Mouse (Mus musculus) liver, adult 2 months (tissue): Measurements from ENCODE around the gene Csrp1. TPM values are rescaled to one million over a fixed set of nuclear protein-coding genes. Genes with fewer than 3 reads are reported as not detected.

Experiments
- DNase-seq: peaks from one replicate; pipeline ENCODE4 v3.0.0-alpha.2; 2011; ENCODE audit warnings: low read depth, low spot score; ENCODE audit errors: extremely low read depth
- H3K27ac ChIP-seq: fragments of 200-500 bp; replicated peaks from 2 replicates; pipeline ENCODE4 v1.5.1; 2012; ENCODE audit warnings: low read depth, mild to moderate bottlenecking, control low read depth, inconsistent platforms, low read length; ENCODE audit not compliant: insufficient read depth
- H3K27me3 ChIP-seq: fragments of 200-500 bp; 2 replicates; pipeline ENCODE4 v1.6.1; 2012; ENCODE audit warnings: mild to moderate bottlenecking, moderate library complexity, low read length, inconsistent platforms; ENCODE audit not compliant: control insufficient read depth, insufficient read depth
- H3K36me3 ChIP-seq: fragments of 200-500 bp; 2 replicates; pipeline ENCODE4 v1.6.1; 2012; ENCODE audit warnings: low read length, inconsistent platforms; ENCODE audit not compliant: control insufficient read depth, insufficient read depth
- H3K4me1 ChIP-seq: fragments of 200-500 bp; 2 replicates; pipeline ENCODE4 v1.6.1; 2011; ENCODE audit warnings: low read length; ENCODE audit not compliant: control insufficient read depth, insufficient read depth
- H3K4me3 ChIP-seq: fragments of 200-500 bp; 2 replicates; pipeline ENCODE4 v1.5.1; 2011; ENCODE audit warnings: low read depth, mild to moderate bottlenecking, control low read depth, low read length, moderate library complexity; ENCODE audit not compliant: insufficient read depth
- H3K79me2 ChIP-seq: fragments of 200-500 bp; 2 replicates; pipeline ENCODE4 v1.6.1; 2012; ENCODE audit warnings: inconsistent platforms, mild to moderate bottlenecking, low read length, moderate library complexity; ENCODE audit not compliant: control insufficient read depth, insufficient read depth
- H3K9ac ChIP-seq: fragments of 200-500 bp; 2 replicates; pipeline ENCODE4 v1.6.1; 2012; ENCODE audit warnings: low read depth, mild to moderate bottlenecking, control low read depth, inconsistent platforms, low read length
- CTCF ChIP-seq: fragments of 200-500 bp; IDR thresholded peaks from 2 replicates; pipeline ENCODE4 v1.5.1; 2011; ENCODE audit warnings: low read depth, low read length, control low read depth
- POLR2A ChIP-seq: fragments of 200-500 bp; IDR thresholded peaks from 2 replicates; pipeline ENCODE4 v1.6.1; 2011; ENCODE audit warnings: low read length, control low read depth; ENCODE audit not compliant: insufficient read depth; ENCODE audit errors: extremely low read depth
- WGBS: fragments of 180-500 bp; shearing (Covaris S2); methylation state at CpG from one replicate; pipeline ENCODE4 v1.1.7; 2018; 5-methylcytosine and 5-hydroxymethylcytosine counted together
- polyA plus RNA-seq: library from polyadenylated mRNA; depleted of rRNA; stranded (reverse); fragments of >200 nt; gene quantifications from 2 replicates; pipeline ENCODE4 v1.2.3, GENCODE M21; 2012
- total RNA-seq: library from RNA; depleted of rRNA; stranded (reverse); fragments of >200 nt; gene quantifications from 2 replicates; pipeline ENCODE4 v1.2.3, GENCODE M21; 2014

Gene Csrp1
- total and polyA plus RNA-seq, 2 experiments, result 11.9 to 13.7 TPM

GRCm38 (mm10) chr1:135724134-135724533 is 4.3 kb downstream of the Csrp1 start:
- Histone ChIP-seq H3K27ac (no peak overlapping the region), H3K9ac (no peak overlapping the region), H3K4me1 (no peaks in the 10 kb centered on the region), H3K79me2 (no peaks in the 10 kb centered on the region), H3K4me3 (no peak overlapping the region), H3K36me3 (no peaks in the 10 kb centered on the region), H3K27me3 (no peaks in the 10 kb centered on the region)
- no peak for TF ChIP-seq POLR2A
- TF ChIP-seq CTCF, result no peak
- no peak for DNase-seq
- WGBS, result 84% methylated on average over 4 of the region's 4 CpGs

GRCm38 (mm10) chr1:135725324-135725723 is 5.5 kb downstream of the Csrp1 start:
- no peaks in the 10 kb centered on the region for H3K79me2 ChIP-seq
- H3K4me3 ChIP-seq, result no peak overlapping the region
- H3K36me3 ChIP-seq, result no peaks in the 10 kb centered on the region
- DNase-seq, result no peak
- no peaks in the 10 kb centered on the region for H3K4me1 ChIP-seq
- no peak for TF ChIP-seq CTCF
- TF ChIP-seq POLR2A, result no peak
- H3K9ac ChIP-seq, result no peak overlapping the region
- WGBS, result 92% methylated on average over 6 of the region's 6 CpGs
- no peak overlapping the region for H3K27ac ChIP-seq
- no peaks in the 10 kb centered on the region for H3K27me3 ChIP-seq

GRCm38 (mm10) chr1:135725936-135726335 is 6.1 kb downstream of the Csrp1 start:
- Histone ChIP-seq H3K27me3 (no peaks in the 10 kb centered on the region), H3K4me1 (no peaks in the 10 kb centered on the region), H3K27ac (no peak overlapping the region), H3K36me3 (no peaks in the 10 kb centered on the region), H3K79me2 (no peaks in the 10 kb centered on the region), H3K9ac (no peak overlapping the region), H3K4me3 (no peak overlapping the region)
- no peak for TF ChIP-seq CTCF
- no peak for TF ChIP-seq POLR2A
- WGBS, result 69% methylated on average over 7 of the region's 7 CpGs
- peak; percentile 42 for DNase-seq

GRCm38 (mm10) chr1:135728631-135729366 is 8.9 kb downstream of the Csrp1 start:
- no peaks in the 10 kb centered on the region for H3K27me3 ChIP-seq
- H3K79me2 ChIP-seq, result no peaks in the 10 kb centered on the region
- WGBS, result 4% methylated on average over 35 of the region's 35 CpGs
- H3K27ac ChIP-seq, result peak overlapping the region; percentile 75
- TF ChIP-seq POLR2A, result peak; percentile 66; the same call in 1 of the 2 replicates
- no peak for TF ChIP-seq CTCF
- peak overlapping the region; percentile 81 for H3K9ac ChIP-seq
- no peaks in the 10 kb centered on the region for H3K36me3 ChIP-seq
- DNase-seq, result peak; percentile 31
- H3K4me1 ChIP-seq, result peaks cover 5% of the 10 kb centered on the region; the same call in 1 of the 2 replicates
- peak overlapping the region; percentile 79 for H3K4me3 ChIP-seq

GRCm38 (mm10) chr1:135729367-135729713 is 9.5 kb downstream of the Csrp1 start:
- H3K4me1 ChIP-seq, result peaks cover 6% of the 10 kb centered on the region; the same call in 1 of the 2 replicates
- no peak for DNase-seq
- H3K9ac ChIP-seq, result peak overlapping the region; percentile 81
- H3K27ac ChIP-seq, result peak overlapping the region; percentile 64
- TF ChIP-seq POLR2A (no peak), CTCF (no peak)
- no peaks in the 10 kb centered on the region for H3K36me3 ChIP-seq
- H3K79me2 ChIP-seq, result no peaks in the 10 kb centered on the region
- peak overlapping the region; percentile 79 for H3K4me3 ChIP-seq
- H3K27me3 ChIP-seq, result no peaks in the 10 kb centered on the region
- WGBS, result 1% methylated on average over 11 of the region's 11 CpGs

GRCm38 (mm10) chr1:135729821-135730220 is 10.0 kb downstream of the Csrp1 start:
- TF ChIP-seq POLR2A, result no peak
- no peak for TF ChIP-seq CTCF
- 55% methylated on average over 4 of the region's 4 CpGs for WGBS
- H3K36me3 ChIP-seq, result no peaks in the 10 kb centered on the region
- H3K9ac ChIP-seq, result peak overlapping the region; percentile 81; the same call in 1 of the 2 replicates
- peaks cover 6% of the 10 kb centered on the region; the same call in 1 of the 2 replicates for H3K4me1 ChIP-seq
- H3K79me2 ChIP-seq, result no peaks in the 10 kb centered on the region
- peak overlapping the region; percentile 64 for H3K27ac ChIP-seq
- DNase-seq, result no peak
- peak overlapping the region; percentile 20; the same call in 1 of the 2 replicates for H3K4me3 ChIP-seq
- H3K27me3 ChIP-seq, result no peaks in the 10 kb centered on the region
